Mouse (Mus musculus) left cerebral cortex, postnatal 25 days (tissue): ENCODE measurements around the gene R3hdm2. TPM values are rescaled to one million over a fixed set of nuclear protein-coding genes. Genes with fewer than 3 reads are reported as not detected.
A peak's percentile ranks its signal among the peaks of the same experiment; 100 is the strongest.

Source experiments
- DNase-seq, 2 experiments: peaks; one replicate each; pipeline ENCODE4 v3.0.0; 2022; ENCODE audit warnings: low spot score in 2 of 2, mixed read lengths in 1 of 2
- intact Hi-C: fragments of 180-260 bp; cut with DNase I; formaldehyde crosslinking; loops from one replicate; pipeline ENCODE4 v1.15.1; 2025
- total RNA-seq, 2 experiments: library from RNA; stranded (reverse); gene quantifications; 2 replicates each; pipeline ENCODE4 v1.2.3; 2021

R3hdm2 gene
- total RNA-seq, 2 experiments from 2014 or later = 316 to 372 TPM

- intact Hi-C loops = loop anchor here (5.0 kb wide), 1 partner anchor 131 kb away; no protein-coding TSS in a partner anchor
- no peak for DNase-seq
Observed at GRCm38 (mm10) chr10:127351719-127352118, 28.4 kb upstream of the R3hdm2 start.

GRCm38 (mm10) chr10:127352187-127352586 is 27.9 kb upstream of the R3hdm2 start:
- no peak for DNase-seq
- intact Hi-C loops = loop anchor here (5.0 kb wide), 1 partner anchor 130 kb away; no protein-coding TSS in a partner anchor

- no peak for DNase-seq
- intact Hi-C loops = loop anchor here (5.0 kb wide), 1 partner anchor 130 kb away; no protein-coding TSS in a partner anchor
Observed at GRCm38 (mm10) chr10:127352766-127353165, 27.4 kb upstream of the R3hdm2 start.

- peak; percentile 71 to 97 for DNase-seq
- intact Hi-C loops = loop anchor here (1.0 to 5.0 kb wide), 3 partner anchors 27 to 128 kb away; partner anchors contain the start of gene R3hdm2
Observed at GRCm38 (mm10) chr10:127353909-127354895, 25.9 kb upstream of the R3hdm2 start, which contains the start of gene Inhbe. Inhbe (minus strand) TSS chr10:127354411.

GRCm38 (mm10) chr10:127355336-127355735 is 24.8 kb upstream of the R3hdm2 start:
- DNase-seq = no peak
- intact Hi-C loops = loop anchor here (2.0 kb wide), 1 partner anchor 25 kb away; the partner anchor contains the start of gene R3hdm2

- intact Hi-C loops = no loop called here
- no peak for DNase-seq
Observed at GRCm38 (mm10) chr10:127360714-127361113, 19.4 kb upstream of the R3hdm2 start.

GRCm38 (mm10) chr10:127367116-127367515 is 13.0 kb upstream of the R3hdm2 start:
- intact Hi-C loops = no loop called here
- DNase-seq = no peak

- DNase-seq = no peak
- intact Hi-C loops = no loop called here
Observed at GRCm38 (mm10) chr10:127368273-127368672, 11.9 kb upstream of the R3hdm2 start.

- intact Hi-C loops = no loop called here
- no peak for DNase-seq
Observed at GRCm38 (mm10) chr10:127369834-127370820, 10.0 kb upstream of the R3hdm2 start, which contains the start of gene Inhbc. Inhbc (minus strand) TSS chr10:127370431.

GRCm38 (mm10) chr10:127371023-127371422 is 9.1 kb upstream of the R3hdm2 start:
- no peak for DNase-seq
- intact Hi-C loops = no loop called here

- intact Hi-C loops = no loop called here
Observed at GRCm38 (mm10) chr10:127377700-127378099, 2.4 kb upstream of the R3hdm2 start.

GRCm38 (mm10) chr10:127379654-127380053 is 473 bp upstream of the R3hdm2 start:
- DNase-seq = no peak
- intact Hi-C loops = loop anchor here (2.0 kb wide), 1 partner anchor 25 kb away; the partner anchor contains the start of gene Inhbe

More at GRCm38 (mm10) chr10:127377700-127378099, 2.4 kb upstream of the R3hdm2 start:
- DNase-seq = no peak

- peak; percentile 25 to 27 for DNase-seq
- intact Hi-C loops = loop anchor here (2.0 kb wide), 1 partner anchor 26 kb away; the partner anchor contains the start of gene Inhbe
Observed at GRCm38 (mm10) chr10:127380767-127381742, 928 bp downstream of the R3hdm2 start.

GRCm38 (mm10) chr10:127381743-127382134 is 1.6 kb downstream of the R3hdm2 start:
- intact Hi-C loops = loop anchor here (2.0 kb wide), 1 partner anchor 27 kb away; the partner anchor contains the start of gene Inhbe

GRCm38 (mm10) chr10:127391774-127392173 is 11.6 kb downstream of the R3hdm2 start:
- no peak for DNase-seq
- intact Hi-C loops = no loop called here

More at GRCm38 (mm10) chr10:127381743-127382134, 1.6 kb downstream of the R3hdm2 start:
- DNase-seq = no peak

- DNase-seq = no peak
- intact Hi-C loops = no loop called here
Observed at GRCm38 (mm10) chr10:127404701-127405100, 24.6 kb downstream of the R3hdm2 start.

GRCm38 (mm10) chr10:127407391-127407790 is 27.3 kb downstream of the R3hdm2 start:
- intact Hi-C loops = no loop called here
- no peak for DNase-seq

- intact Hi-C loops = no loop called here
- no peak for DNase-seq
Observed at GRCm38 (mm10) chr10:127412101-127412500, 32.0 kb downstream of the R3hdm2 start.
